Mouse (Mus musculus): ENCODE results near the gene Tmem95. TPM values are rescaled to one million over a fixed set of nuclear protein-coding genes. Genes with fewer than 3 reads are reported as not detected.

Gene Tmem95
- polyA plus RNA-seq, 1 experiment from 2014 or later: 0.40 TPM

DNA sequence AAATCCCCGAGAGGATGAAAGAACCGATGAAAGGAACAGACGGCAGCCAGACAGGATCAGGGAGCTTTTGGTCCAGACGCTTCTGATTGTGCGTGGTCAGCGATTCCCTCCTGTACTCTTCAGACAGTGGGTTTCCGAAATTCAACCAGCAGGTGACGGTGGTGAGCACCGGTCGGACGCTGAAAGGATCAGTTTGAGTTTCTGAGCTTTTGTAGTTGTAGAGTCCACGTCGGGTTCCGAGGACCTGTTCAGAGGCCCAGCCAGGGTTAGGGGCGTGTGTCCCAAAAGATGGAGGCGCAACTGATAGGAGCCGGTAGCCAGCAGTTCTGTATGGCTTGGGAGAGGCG lies 2.7 kb upstream of the Tmem95 start:
- no peak for ATAC-seq (replicated peaks; ENCODE audit: low FRiP score)
- Histone ChIP-seq H3K27ac (ENCODE audit: low read depth, low read length) (peak overlapping the region; percentile 32), H3K9me3 (ENCODE audit: control insufficient read depth, low read length) (no peaks in the 10 kb centered on the region), H3K4me3 (ENCODE audit: low read depth, low read length) (peak overlapping the region; percentile 39), H3K4me1 (replicated peaks; ENCODE audit: control insufficient read depth, insufficient read depth, low read length) (peaks cover 6% of the 10 kb centered on the region; the same call in 1 of the 2 replicates), H3K36me3 (ENCODE audit: control insufficient read depth, insufficient read depth, low read length) (no peaks in the 10 kb centered on the region), H3K27me3 (ENCODE audit: control insufficient read depth, insufficient read depth, low read length) (peaks cover 5% of the 10 kb centered on the region; the same call in 1 of the 2 replicates), H3K9ac (ENCODE audit: low read length) (peak overlapping the region; percentile 48), H3K4me2 (ENCODE audit: low read depth, low read length, severe bottlenecking) (peak overlapping the region; percentile 67)
- under 1% methylated on average over 18 of the region's 18 CpGs for WGBS
- DNase-seq (ENCODE audit: low spot score): peak; percentile 80

DNA sequence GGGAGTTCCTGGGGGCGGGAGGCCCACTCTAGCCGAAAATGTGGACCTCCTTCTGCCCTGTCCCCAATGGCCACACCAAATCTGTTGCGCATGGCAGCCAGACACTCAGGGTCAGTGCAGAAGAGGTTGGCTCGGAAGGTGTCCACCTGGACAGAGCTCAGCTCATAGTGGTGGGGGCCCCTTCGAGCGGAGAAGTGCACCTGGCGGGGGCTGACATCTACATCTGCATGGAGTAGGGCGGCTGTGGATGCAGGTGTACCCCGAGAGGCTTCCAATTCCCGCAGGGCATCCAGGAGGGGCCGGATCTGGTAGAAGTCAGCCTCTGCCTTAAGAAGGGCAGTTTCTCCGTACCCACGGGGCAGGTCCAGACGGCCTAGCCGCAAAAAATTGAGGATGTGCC lies 1.9 kb upstream of the Tmem95 start:
- DNase-seq (ENCODE audit: low spot score): no peak
- peaks cover 6% of the 10 kb centered on the region; the same call in 1 of the 2 replicates for H3K4me1 ChIP-seq (replicated peaks; ENCODE audit: control insufficient read depth, insufficient read depth, low read length)
- peak overlapping the region; percentile 39 for H3K4me3 ChIP-seq (ENCODE audit: low read depth, low read length)
- peak overlapping the region; percentile 67; the same call in 1 of the 2 replicates for H3K4me2 ChIP-seq (ENCODE audit: low read depth, low read length, severe bottlenecking)
- ATAC-seq (replicated peaks; ENCODE audit: low FRiP score): no peak
- no peak overlapping the region for H3K27ac ChIP-seq (ENCODE audit: low read depth, low read length)
- no peaks in the 10 kb centered on the region for H3K9me3 ChIP-seq (ENCODE audit: control insufficient read depth, low read length)
- 53% methylated on average over 15 of the region's 15 CpGs for WGBS
- peaks cover 5% of the 10 kb centered on the region; the same call in 1 of the 2 replicates for H3K27me3 ChIP-seq (ENCODE audit: control insufficient read depth, insufficient read depth, low read length)
- no peaks in the 10 kb centered on the region for H3K36me3 ChIP-seq (ENCODE audit: control insufficient read depth, insufficient read depth, low read length)
- no peak overlapping the region for H3K9ac ChIP-seq (ENCODE audit: low read length)

DNA sequence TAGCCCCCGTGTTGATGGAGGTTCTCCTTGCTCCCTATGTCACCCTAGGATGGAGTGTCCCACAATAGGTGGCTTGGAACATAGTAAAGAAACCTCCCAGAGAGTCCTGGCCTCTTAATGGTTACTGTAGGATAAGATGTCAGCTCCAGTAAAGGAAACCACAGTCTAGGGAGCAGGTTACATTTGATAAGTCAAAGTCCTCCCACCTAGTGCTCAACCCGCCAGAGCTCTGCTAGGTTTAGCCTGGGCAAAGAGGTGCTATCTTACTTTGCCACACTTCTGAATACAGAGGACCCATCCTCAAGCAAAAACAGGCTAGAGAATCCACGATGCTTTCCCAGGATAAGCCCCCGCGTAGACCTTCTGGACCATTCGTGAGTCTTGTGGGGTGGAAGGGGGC lies 1.1 kb upstream of the Tmem95 start:
- peaks cover 6% of the 10 kb centered on the region; the same call in 1 of the 2 replicates for H3K4me1 ChIP-seq (replicated peaks; ENCODE audit: control insufficient read depth, insufficient read depth, low read length)
- H3K36me3 ChIP-seq (ENCODE audit: control insufficient read depth, insufficient read depth, low read length): no peaks in the 10 kb centered on the region
- H3K9ac ChIP-seq (ENCODE audit: low read length): no peak overlapping the region
- no peak for ATAC-seq (replicated peaks; ENCODE audit: low FRiP score)
- no peak overlapping the region for H3K4me3 ChIP-seq (ENCODE audit: low read depth, low read length)
- no peak for DNase-seq (ENCODE audit: low spot score)
- no peaks in the 10 kb centered on the region for H3K9me3 ChIP-seq (ENCODE audit: control insufficient read depth, low read length)
- WGBS: 95% methylated on average over 6 of the region's 6 CpGs
- H3K4me2 ChIP-seq (ENCODE audit: low read depth, low read length, severe bottlenecking): no peak overlapping the region
- no peak overlapping the region for H3K27ac ChIP-seq (ENCODE audit: low read depth, low read length)
- peaks cover 5% of the 10 kb centered on the region; the same call in 1 of the 2 replicates for H3K27me3 ChIP-seq (ENCODE audit: control insufficient read depth, insufficient read depth, low read length)

DNA sequence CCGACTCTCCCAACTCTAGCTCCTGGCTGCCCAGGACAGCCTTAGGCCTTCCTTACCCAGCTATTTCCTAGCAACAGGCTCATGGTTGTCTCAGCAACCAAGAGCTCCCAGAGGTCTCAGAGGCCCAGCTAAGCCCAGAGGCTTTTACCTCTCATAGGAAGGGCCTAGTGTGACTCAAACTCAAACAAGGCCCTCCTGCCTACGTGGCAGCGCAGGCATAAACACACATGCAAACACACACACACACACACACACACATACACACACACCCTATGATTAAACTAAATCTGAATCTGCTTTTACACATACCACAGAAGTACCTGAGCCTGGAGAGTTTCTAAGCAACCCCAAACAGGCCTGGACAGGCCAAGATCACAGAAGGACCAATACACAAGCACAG lies 581 bp upstream of the Tmem95 start:
- H3K4me2 ChIP-seq (ENCODE audit: low read depth, low read length, severe bottlenecking): no peak overlapping the region
- no peaks in the 10 kb centered on the region for H3K36me3 ChIP-seq (ENCODE audit: control insufficient read depth, insufficient read depth, low read length)
- H3K4me1 ChIP-seq (replicated peaks; ENCODE audit: control insufficient read depth, insufficient read depth, low read length): peaks cover 6% of the 10 kb centered on the region; the same call in 1 of the 2 replicates
- H3K9ac ChIP-seq (ENCODE audit: low read length): no peak overlapping the region
- no peaks in the 10 kb centered on the region for H3K9me3 ChIP-seq (ENCODE audit: control insufficient read depth, low read length)
- H3K27me3 ChIP-seq (ENCODE audit: control insufficient read depth, insufficient read depth, low read length): peaks cover 5% of the 10 kb centered on the region; the same call in 1 of the 2 replicates
- no peak overlapping the region for H3K4me3 ChIP-seq (ENCODE audit: low read depth, low read length)
- ATAC-seq (replicated peaks; ENCODE audit: low FRiP score) (no peak), DNase-seq (ENCODE audit: low spot score) (no peak)
- no peak overlapping the region for H3K27ac ChIP-seq (ENCODE audit: low read depth, low read length)
- 84% methylated on average over 3 of the region's 3 CpGs for WGBS

DNA sequence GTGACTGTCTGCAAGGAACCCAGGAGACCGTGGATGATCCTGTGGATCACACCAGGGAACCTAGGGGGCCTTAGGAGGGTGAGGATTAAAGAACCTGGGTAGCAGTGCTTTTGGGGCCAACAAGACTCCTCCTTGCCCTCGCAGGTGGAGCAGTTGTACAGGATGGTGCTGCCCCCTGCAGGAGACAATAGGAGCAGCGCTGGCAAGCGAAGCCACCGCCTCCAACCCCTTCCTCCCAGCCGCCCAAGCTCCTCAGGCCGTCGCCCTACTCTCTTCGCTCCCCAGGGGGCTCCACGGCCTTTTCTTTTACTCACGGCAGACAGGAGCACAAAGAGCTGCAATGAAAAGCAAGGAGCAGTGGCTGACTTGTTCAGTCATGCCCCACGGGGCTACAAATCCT lies 951 bp downstream of the Tmem95 start:
- no peaks in the 10 kb centered on the region for H3K9me3 ChIP-seq (ENCODE audit: control insufficient read depth, low read length)
- WGBS: 2% methylated on average over 12 of the region's 12 CpGs
- H3K27ac ChIP-seq (ENCODE audit: low read depth, low read length): no peak overlapping the region
- peak overlapping the region; percentile 43; the same call in 1 of the 2 replicates for H3K4me2 ChIP-seq (ENCODE audit: low read depth, low read length, severe bottlenecking)
- DNase-seq (ENCODE audit: low spot score) (peak; percentile 93), ATAC-seq (replicated peaks; ENCODE audit: low FRiP score) (peak; percentile 58; the same call in 1 of the 2 replicates)
- H3K27me3 ChIP-seq (ENCODE audit: control insufficient read depth, insufficient read depth, low read length): peaks cover 2% of the 10 kb centered on the region; the same call in 1 of the 2 replicates
- H3K36me3 ChIP-seq (ENCODE audit: control insufficient read depth, insufficient read depth, low read length): no peaks in the 10 kb centered on the region
- H3K4me3 ChIP-seq (ENCODE audit: low read depth, low read length): 0 out of 2 replicates have a peak overlapping the region, but pooled peaks have one; percentile 6
- peaks cover 6% of the 10 kb centered on the region; the same call in 1 of the 2 replicates for H3K4me1 ChIP-seq (replicated peaks; ENCODE audit: control insufficient read depth, insufficient read depth, low read length)
- peak overlapping the region; percentile 29 for H3K9ac ChIP-seq (ENCODE audit: low read length)

DNA sequence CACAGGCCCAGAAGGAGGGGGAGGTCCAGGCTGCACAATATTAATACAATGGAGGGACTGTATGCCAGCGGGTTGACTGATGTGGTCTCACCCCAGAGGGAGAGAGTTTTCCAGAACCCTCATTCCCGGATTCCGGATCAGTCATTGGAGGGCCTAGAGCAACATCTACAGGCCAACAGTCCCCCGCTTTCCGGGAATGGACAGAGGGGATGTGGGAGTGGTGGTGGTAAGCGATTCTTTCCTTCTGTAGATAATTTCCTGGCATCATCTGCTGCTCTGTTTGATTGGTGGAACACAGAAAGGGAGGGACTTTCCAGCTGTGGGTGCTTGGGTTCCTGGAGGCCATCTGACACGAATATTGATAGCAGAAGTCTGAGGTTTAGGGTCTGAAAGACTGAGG lies 1.6 kb downstream of the Tmem95 start:
- Histone ChIP-seq H3K9me3 (ENCODE audit: control insufficient read depth, low read length) (no peaks in the 10 kb centered on the region), H3K27me3 (ENCODE audit: control insufficient read depth, insufficient read depth, low read length) (no peaks in the 10 kb centered on the region; the same call in 1 of the 2 replicates), H3K36me3 (ENCODE audit: control insufficient read depth, insufficient read depth, low read length) (no peaks in the 10 kb centered on the region), H3K4me3 (ENCODE audit: low read depth, low read length) (no peak overlapping the region), H3K27ac (ENCODE audit: low read depth, low read length) (no peak overlapping the region), H3K4me2 (ENCODE audit: low read depth, low read length, severe bottlenecking) (no peak overlapping the region), H3K9ac (ENCODE audit: low read length) (no peak overlapping the region), H3K4me1 (replicated peaks; ENCODE audit: control insufficient read depth, insufficient read depth, low read length) (peaks cover 3% of the 10 kb centered on the region; the same call in 1 of the 2 replicates)
- ATAC-seq (replicated peaks; ENCODE audit: low FRiP score) (no peak), DNase-seq (ENCODE audit: low spot score) (no peak)
- WGBS: 78% methylated on average over 7 of the region's 7 CpGs

DNA sequence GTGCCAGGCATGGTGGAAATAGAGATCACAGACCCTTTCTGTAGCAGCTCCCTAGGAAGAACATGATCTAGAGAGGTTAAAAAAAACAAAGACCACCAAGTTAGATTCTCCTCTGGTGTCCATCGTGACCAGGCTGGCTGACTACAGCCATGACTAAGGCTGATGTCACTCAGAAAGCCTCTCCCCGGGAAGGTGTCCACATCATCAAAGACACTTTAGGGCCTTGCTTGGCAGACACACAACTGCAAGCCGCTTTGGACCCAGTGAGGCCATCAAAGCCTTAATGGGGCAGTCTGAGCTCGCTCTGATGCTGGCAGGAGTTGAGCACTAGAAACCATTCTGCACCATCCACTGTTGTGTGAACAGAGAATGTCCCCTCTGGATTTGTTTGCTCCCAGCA lies 5.4 kb downstream of the Tmem95 start:
- 89% methylated on average over 4 of the region's 4 CpGs for WGBS
- H3K27me3 ChIP-seq (ENCODE audit: control insufficient read depth, insufficient read depth, low read length): no peaks in the 10 kb centered on the region
- H3K9ac ChIP-seq (ENCODE audit: low read length): no peak overlapping the region
- no peak overlapping the region for H3K4me2 ChIP-seq (ENCODE audit: low read depth, low read length, severe bottlenecking)
- no peak overlapping the region for H3K27ac ChIP-seq (ENCODE audit: low read depth, low read length)
- no peaks in the 10 kb centered on the region for H3K36me3 ChIP-seq (ENCODE audit: control insufficient read depth, insufficient read depth, low read length)
- ATAC-seq (replicated peaks; ENCODE audit: low FRiP score) (no peak), DNase-seq (ENCODE audit: low spot score) (no peak)
- no peaks in the 10 kb centered on the region for H3K9me3 ChIP-seq (ENCODE audit: control insufficient read depth, low read length)
- H3K4me3 ChIP-seq (ENCODE audit: low read depth, low read length): no peak overlapping the region
- peaks cover 3% of the 10 kb centered on the region; the same call in 1 of the 2 replicates for H3K4me1 ChIP-seq (replicated peaks; ENCODE audit: control insufficient read depth, insufficient read depth, low read length)

DNA sequence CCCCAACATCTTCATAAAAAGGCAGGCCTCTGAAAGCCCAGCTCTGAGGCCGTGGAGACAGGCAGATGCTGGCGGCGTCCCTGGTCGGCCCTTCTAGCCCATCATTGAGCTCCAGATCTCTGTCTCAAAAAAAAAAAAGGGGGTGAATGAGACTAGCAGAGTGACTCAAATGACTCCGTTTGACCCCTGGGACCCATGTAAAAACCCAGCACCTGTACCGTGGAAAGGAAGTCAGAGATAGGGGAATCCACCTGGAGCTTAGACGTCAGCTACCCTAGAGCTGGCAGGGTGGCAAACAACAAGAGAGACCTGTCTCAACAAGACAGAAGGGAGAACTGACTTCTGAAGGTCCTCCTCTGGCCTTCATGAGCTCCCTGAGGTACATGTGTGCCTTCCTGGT lies 6.0 kb downstream of the Tmem95 start:
- Histone ChIP-seq H3K27ac (ENCODE audit: low read depth, low read length) (no peak overlapping the region), H3K9ac (ENCODE audit: low read length) (no peak overlapping the region), H3K4me2 (ENCODE audit: low read depth, low read length, severe bottlenecking) (no peak overlapping the region), H3K4me3 (ENCODE audit: low read depth, low read length) (no peak overlapping the region), H3K4me1 (replicated peaks; ENCODE audit: control insufficient read depth, insufficient read depth, low read length) (no peaks in the 10 kb centered on the region), H3K9me3 (ENCODE audit: control insufficient read depth, low read length) (no peaks in the 10 kb centered on the region), H3K36me3 (ENCODE audit: control insufficient read depth, insufficient read depth, low read length) (no peaks in the 10 kb centered on the region), H3K27me3 (ENCODE audit: control insufficient read depth, insufficient read depth, low read length) (no peaks in the 10 kb centered on the region)
- DNase-seq (ENCODE audit: low spot score) (no peak), ATAC-seq (replicated peaks; ENCODE audit: low FRiP score) (no peak)
- 90% methylated on average over 7 of the region's 7 CpGs for WGBS

Data from forebrain, embryonic 11.5 days (tissue).